Mouse (Mus musculus): ENCODE data around the gene Rubcn. TPM values are rescaled to one million over a fixed set of nuclear protein-coding genes. Genes with fewer than 3 reads are reported as not detected.

Rubcn gene
- polyA plus RNA-seq, 1 experiment from 2014 or later, result 12.9 TPM

- Histone ChIP-seq H3K4me2 (replicated peaks; ENCODE audit: low read depth, low read length) (no peak within 1 kb of the TSS), H3K27ac (ENCODE audit: low read length) (no peak within 1 kb of the TSS), H3K9ac (replicated peaks; ENCODE audit: low read depth) (no peak within 1 kb of the TSS), H3K4me1 (ENCODE audit: insufficient read depth, low read depth, low read length) (no peaks in the 10 kb centered on the region), H3K27me3 (replicated peaks; ENCODE audit: insufficient read depth, low read length) (no peaks in the 10 kb centered on the region), H3K9me3 (ENCODE audit: low read length) (no peaks in the 10 kb centered on the region), H3K4me3 (ENCODE audit: low read depth, low read length) (no peak within 1 kb of the TSS), H3K36me3 (ENCODE audit: insufficient read depth, low read length) (no peaks in the 10 kb centered on the region)
- DNase-seq (ENCODE audit: low spot score) (no peak), ATAC-seq (no peak)
- WGBS, result 47% methylated on average over 3 of the region's 3 CpGs
- TF ChIP-seq EP300 (IDR thresholded peaks at IDR 0.05) (no peak), CTCF (IDR thresholded peaks at IDR 0.05) (no peak)
Measured at GRCm38 (mm10) chr16:32797426-32797689, 80.2 kb downstream of the Rubcn start, which contains the start of gene Muc20. Gene Muc20 (minus strand): TSS chr16:32797435.

GRCm38 (mm10) chr16:32796676-32797425, 80.7 kb downstream of the Rubcn start:
- Histone ChIP-seq H3K36me3 (ENCODE audit: insufficient read depth, low read length) (no peaks in the 10 kb centered on the region), H3K9me3 (ENCODE audit: low read length) (no peaks in the 10 kb centered on the region), H3K4me3 (ENCODE audit: low read depth, low read length) (no peak overlapping the region), H3K4me1 (ENCODE audit: insufficient read depth, low read depth, low read length) (no peaks in the 10 kb centered on the region), H3K27ac (ENCODE audit: low read length) (no peak overlapping the region), H3K9ac (replicated peaks; ENCODE audit: low read depth) (no peak overlapping the region), H3K4me2 (replicated peaks; ENCODE audit: low read depth, low read length) (no peak overlapping the region), H3K27me3 (replicated peaks; ENCODE audit: insufficient read depth, low read length) (no peaks in the 10 kb centered on the region)
- DNase-seq (ENCODE audit: low spot score), result no peak
- no peak for ATAC-seq
- WGBS, result 53% methylated on average over 14 of the region's 14 CpGs
- no peak for TF ChIP-seq EP300 (IDR thresholded peaks at IDR 0.05)
- no peak for TF ChIP-seq CTCF (IDR thresholded peaks at IDR 0.05)

- Histone ChIP-seq H3K4me2 (replicated peaks; ENCODE audit: low read depth, low read length) (no peak overlapping the region), H3K36me3 (ENCODE audit: insufficient read depth, low read length) (no peaks in the 10 kb centered on the region), H3K9me3 (ENCODE audit: low read length) (no peaks in the 10 kb centered on the region), H3K9ac (replicated peaks; ENCODE audit: low read depth) (no peak overlapping the region), H3K4me1 (ENCODE audit: insufficient read depth, low read depth, low read length) (no peaks in the 10 kb centered on the region), H3K27ac (ENCODE audit: low read length) (no peak overlapping the region), H3K4me3 (ENCODE audit: low read depth, low read length) (no peak overlapping the region), H3K27me3 (replicated peaks; ENCODE audit: insufficient read depth, low read length) (no peaks in the 10 kb centered on the region)
- DNase-seq (ENCODE audit: low spot score) (no peak), ATAC-seq (no peak)
- WGBS, result 73% methylated on average over 1 of the region's 1 CpGs
- no peak for TF ChIP-seq EP300 (IDR thresholded peaks at IDR 0.05)
- no peak for TF ChIP-seq CTCF (IDR thresholded peaks at IDR 0.05)
Measured at GRCm38 (mm10) chr16:32795177-32795576, 82.4 kb downstream of the Rubcn start.

GRCm38 (mm10) chr16:32790056-32790455, 87.5 kb downstream of the Rubcn start:
- H3K27ac ChIP-seq (ENCODE audit: low read length), result no peak overlapping the region
- H3K4me3 ChIP-seq (ENCODE audit: low read depth, low read length), result no peak overlapping the region
- H3K36me3 ChIP-seq (ENCODE audit: insufficient read depth, low read length), result no peaks in the 10 kb centered on the region
- WGBS, result 90% methylated on average over 5 of the region's 5 CpGs
- DNase-seq (ENCODE audit: low spot score) (no peak), ATAC-seq (no peak)
- TF ChIP-seq EP300 (IDR thresholded peaks at IDR 0.05) (no peak), CTCF (IDR thresholded peaks at IDR 0.05) (no peak)
- no peaks in the 10 kb centered on the region for H3K27me3 ChIP-seq (replicated peaks; ENCODE audit: insufficient read depth, low read length)
- H3K9me3 ChIP-seq (ENCODE audit: low read length), result no peaks in the 10 kb centered on the region
- no peak overlapping the region for H3K4me2 ChIP-seq (replicated peaks; ENCODE audit: low read depth, low read length)
- no peaks in the 10 kb centered on the region for H3K4me1 ChIP-seq (ENCODE audit: insufficient read depth, low read depth, low read length)
- no peak overlapping the region for H3K9ac ChIP-seq (replicated peaks; ENCODE audit: low read depth)

GRCm38 (mm10) chr16:32784840-32785239, 92.7 kb downstream of the Rubcn start:
- H3K4me1 ChIP-seq (ENCODE audit: insufficient read depth, low read depth, low read length), result no peaks in the 10 kb centered on the region
- H3K9ac ChIP-seq (replicated peaks; ENCODE audit: low read depth), result no peak overlapping the region
- H3K27me3 ChIP-seq (replicated peaks; ENCODE audit: insufficient read depth, low read length), result no peaks in the 10 kb centered on the region
- TF ChIP-seq CTCF (IDR thresholded peaks at IDR 0.05) (no peak), EP300 (IDR thresholded peaks at IDR 0.05) (no peak)
- DNase-seq (ENCODE audit: low spot score) (no peak), ATAC-seq (no peak)
- 74% methylated on average over 13 of the region's 13 CpGs for WGBS
- H3K36me3 ChIP-seq (ENCODE audit: insufficient read depth, low read length), result no peaks in the 10 kb centered on the region
- H3K9me3 ChIP-seq (ENCODE audit: low read length), result no peaks in the 10 kb centered on the region
- H3K4me2 ChIP-seq (replicated peaks; ENCODE audit: low read depth, low read length), result no peak overlapping the region
- no peak overlapping the region for H3K27ac ChIP-seq (ENCODE audit: low read length)
- H3K4me3 ChIP-seq (ENCODE audit: low read depth, low read length), result no peak overlapping the region

GRCm38 (mm10) chr16:32783324-32784062, 94.1 kb downstream of the Rubcn start:
- DNase-seq (ENCODE audit: low spot score) (peak; percentile 65), ATAC-seq (peak; percentile 80)
- WGBS, result 45% methylated on average over 5 of the region's 5 CpGs
- no peaks in the 10 kb centered on the region for H3K36me3 ChIP-seq (ENCODE audit: insufficient read depth, low read length)
- H3K4me2 ChIP-seq (replicated peaks; ENCODE audit: low read depth, low read length), result no peak overlapping the region
- no peaks in the 10 kb centered on the region for H3K27me3 ChIP-seq (replicated peaks; ENCODE audit: insufficient read depth, low read length)
- H3K27ac ChIP-seq (ENCODE audit: low read length), result no peak overlapping the region
- H3K9ac ChIP-seq (replicated peaks; ENCODE audit: low read depth), result no peak overlapping the region
- TF ChIP-seq CTCF (IDR thresholded peaks at IDR 0.05) (no peak), EP300 (IDR thresholded peaks at IDR 0.05) (no peak)
- H3K4me1 ChIP-seq (ENCODE audit: insufficient read depth, low read depth, low read length), result no peaks in the 10 kb centered on the region
- H3K9me3 ChIP-seq (ENCODE audit: low read length), result no peaks in the 10 kb centered on the region
- H3K4me3 ChIP-seq (ENCODE audit: low read depth, low read length), result no peak overlapping the region

Measured in lung, postnatal 0 days (tissue).